Mouse (Mus musculus): ENCODE measurements around the gene Bap1. TPM values are rescaled to one million over a fixed set of nuclear protein-coding genes. Genes with fewer than 3 reads are reported as not detected.

Bap1 gene
- total and polyA plus RNA-seq, 2 experiments from 2014 or later: 104 to 136 TPM

GRCm38 (mm10) chr14:31260374-31260773 is 9.1 kb downstream of the Bap1 start:
- Histone ChIP-seq H3K9ac (replicated peaks; ENCODE audit: low read length) (no peak overlapping the region), H3K4me3 (ENCODE audit: low read length) (no peak overlapping the region), H3K4me2 (ENCODE audit: low read depth, low read length) (no peak overlapping the region), H3K4me1 (ENCODE audit: insufficient read depth, low read length) (no peaks in the 10 kb centered on the region), H3K27me3 (ENCODE audit: insufficient read depth, low read length) (no peaks in the 10 kb centered on the region), H3K9me3 (ENCODE audit: low read length) (no peaks in the 10 kb centered on the region), H3K36me3 (ENCODE audit: insufficient read depth, low read length) (peaks cover 63% of the 10 kb centered on the region), H3K27ac (no peak overlapping the region)
- over 99% methylated on average over 4 of the region's 4 CpGs for WGBS
- no peak for DNase-seq (ENCODE audit: low spot score)
- TF ChIP-seq CTCF (IDR thresholded peaks at IDR 0.05; ENCODE audit: low read depth): no peak
- ATAC-seq: no peak

GRCm38 (mm10) chr14:31260932-31261331 is 9.7 kb downstream of the Bap1 start:
- Histone ChIP-seq H3K36me3 (ENCODE audit: insufficient read depth, low read length) (peaks cover 57% of the 10 kb centered on the region), H3K4me3 (ENCODE audit: low read length) (no peak overlapping the region), H3K4me1 (ENCODE audit: insufficient read depth, low read length) (no peaks in the 10 kb centered on the region), H3K4me2 (ENCODE audit: low read depth, low read length) (no peak overlapping the region), H3K9ac (replicated peaks; ENCODE audit: low read length) (no peak overlapping the region), H3K9me3 (ENCODE audit: low read length) (no peaks in the 10 kb centered on the region), H3K27ac (no peak overlapping the region), H3K27me3 (ENCODE audit: insufficient read depth, low read length) (no peaks in the 10 kb centered on the region)
- 96% methylated on average over 9 of the region's 9 CpGs for WGBS
- no peak for ATAC-seq
- no peak for DNase-seq (ENCODE audit: low spot score)
- TF ChIP-seq CTCF (IDR thresholded peaks at IDR 0.05; ENCODE audit: low read depth): no peak

GRCm38 (mm10) chr14:31267649-31268048 is 16.4 kb downstream of the Bap1 start:
- WGBS: 73% methylated on average over 11 of the region's 11 CpGs
- no peaks in the 10 kb centered on the region for H3K36me3 ChIP-seq (ENCODE audit: insufficient read depth, low read length)
- DNase-seq (ENCODE audit: low spot score): no peak
- no peak for TF ChIP-seq CTCF (IDR thresholded peaks at IDR 0.05; ENCODE audit: low read depth)
- no peak overlapping the region for H3K4me3 ChIP-seq (ENCODE audit: low read length)
- no peaks in the 10 kb centered on the region for H3K9me3 ChIP-seq (ENCODE audit: low read length)
- no peak overlapping the region for H3K4me2 ChIP-seq (ENCODE audit: low read depth, low read length)
- peak overlapping the region; percentile 76; the same call in 1 of the 2 replicates for H3K27ac ChIP-seq
- peaks cover 25% of the 10 kb centered on the region for H3K4me1 ChIP-seq (ENCODE audit: insufficient read depth, low read length)
- H3K9ac ChIP-seq (replicated peaks; ENCODE audit: low read length): no peak overlapping the region
- ATAC-seq: no peak
- H3K27me3 ChIP-seq (ENCODE audit: insufficient read depth, low read length): no peaks in the 10 kb centered on the region

DNA sequence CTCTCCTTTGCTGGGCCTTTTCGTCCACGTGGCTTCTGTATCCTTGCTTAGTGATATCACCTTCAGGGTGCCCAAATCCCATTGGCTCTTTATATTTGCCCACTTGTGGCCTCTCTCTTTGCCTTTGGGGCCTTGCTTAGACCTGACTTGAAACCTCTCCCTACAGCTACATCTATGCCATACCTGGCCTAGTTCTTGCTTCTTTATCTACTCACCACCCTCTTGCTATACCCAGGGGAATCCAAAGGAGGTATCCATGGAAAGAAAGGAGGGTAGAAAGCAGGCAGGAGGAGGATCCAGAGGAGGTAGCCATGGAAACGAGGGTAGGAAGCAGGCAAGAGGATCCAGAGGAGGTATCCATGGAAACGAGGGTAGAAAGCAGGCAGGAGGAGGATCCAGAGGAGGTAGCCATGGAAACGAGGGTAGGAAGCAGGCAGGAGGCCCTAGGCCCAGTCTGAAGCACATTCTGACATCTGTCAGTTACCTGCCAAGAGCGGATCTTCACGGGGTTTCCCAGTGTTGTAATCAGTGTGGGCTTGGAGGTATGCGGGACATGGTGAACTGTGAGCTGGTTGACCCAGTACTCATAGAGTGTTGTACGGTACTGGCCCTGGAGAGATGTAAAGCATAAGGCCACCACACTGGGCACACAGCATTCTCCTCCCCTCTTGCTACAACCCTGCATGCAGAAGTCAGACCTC is 17.2 kb downstream of the Bap1 start:
- TF ChIP-seq CTCF (IDR thresholded peaks at IDR 0.05; ENCODE audit: low read depth): no peak
- Histone ChIP-seq H3K4me1 (ENCODE audit: insufficient read depth, low read length) (peaks cover 25% of the 10 kb centered on the region), H3K27ac (peak overlapping the region; percentile 76), H3K9ac (replicated peaks; ENCODE audit: low read length) (peak overlapping the region; percentile 15; the same call in 1 of the 2 replicates), H3K4me3 (ENCODE audit: low read length) (no peak overlapping the region), H3K27me3 (ENCODE audit: insufficient read depth, low read length) (no peaks in the 10 kb centered on the region), H3K9me3 (ENCODE audit: low read length) (no peaks in the 10 kb centered on the region), H3K4me2 (ENCODE audit: low read depth, low read length) (peak overlapping the region; percentile 47), H3K36me3 (ENCODE audit: insufficient read depth, low read length) (no peaks in the 10 kb centered on the region)
- ATAC-seq (peak; percentile 77), DNase-seq (ENCODE audit: low spot score) (peak; percentile 62)
- whole genome bisulfite sequencing: 26% methylated on average over 9 of the region's 9 CpGs

GRCm38 (mm10) chr14:31269456-31270100 is 18.3 kb downstream of the Bap1 start:
- no peaks in the 10 kb centered on the region for H3K9me3 ChIP-seq (ENCODE audit: low read length)
- peak overlapping the region; percentile 15; the same call in 1 of the 2 replicates for H3K9ac ChIP-seq (replicated peaks; ENCODE audit: low read length)
- H3K4me1 ChIP-seq (ENCODE audit: insufficient read depth, low read length): peaks cover 25% of the 10 kb centered on the region
- no peaks in the 10 kb centered on the region for H3K36me3 ChIP-seq (ENCODE audit: insufficient read depth, low read length)
- peak overlapping the region; percentile 47 for H3K4me2 ChIP-seq (ENCODE audit: low read depth, low read length)
- DNase-seq (ENCODE audit: low spot score) (peak; percentile 55), ATAC-seq (peak; percentile 66)
- no peak for TF ChIP-seq CTCF (IDR thresholded peaks at IDR 0.05; ENCODE audit: low read depth)
- H3K27ac ChIP-seq: peak overlapping the region; percentile 76
- H3K4me3 ChIP-seq (ENCODE audit: low read length): peak overlapping the region; percentile 12
- no peaks in the 10 kb centered on the region for H3K27me3 ChIP-seq (ENCODE audit: insufficient read depth, low read length)
- 15% methylated on average over 27 of the region's 28 CpGs for WGBS

DNA sequence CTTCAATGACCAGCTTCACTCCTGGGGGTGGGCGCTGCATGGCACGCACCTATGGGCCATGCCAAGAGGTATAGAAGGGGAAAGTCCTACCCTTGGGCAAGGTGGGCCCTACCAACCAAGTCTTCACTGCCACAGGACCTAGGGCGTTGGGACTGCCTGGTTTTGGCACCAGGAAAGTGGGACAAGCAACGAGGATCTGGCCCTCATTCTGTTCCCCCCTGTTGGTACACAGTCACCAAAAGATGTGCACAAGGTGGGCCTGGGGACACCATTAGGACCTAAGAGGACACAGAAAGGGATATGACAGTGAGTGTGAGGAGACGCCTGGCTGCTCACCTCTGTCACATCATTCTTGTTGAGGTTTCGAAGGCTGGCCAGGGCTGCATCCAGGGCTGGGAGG is 19.9 kb downstream of the Bap1 start:
- Histone ChIP-seq H3K27me3 (ENCODE audit: insufficient read depth, low read length) (no peaks in the 10 kb centered on the region), H3K9ac (replicated peaks; ENCODE audit: low read length) (no peak overlapping the region), H3K9me3 (ENCODE audit: low read length) (no peaks in the 10 kb centered on the region), H3K4me2 (ENCODE audit: low read depth, low read length) (no peak overlapping the region), H3K36me3 (ENCODE audit: insufficient read depth, low read length) (no peaks in the 10 kb centered on the region), H3K27ac (no peak overlapping the region), H3K4me1 (ENCODE audit: insufficient read depth, low read length) (peaks cover 25% of the 10 kb centered on the region), H3K4me3 (ENCODE audit: low read length) (no peak overlapping the region)
- TF ChIP-seq CTCF (IDR thresholded peaks at IDR 0.05; ENCODE audit: low read depth): no peak
- 92% methylated on average over 6 of the region's 6 CpGs for WGBS
- ATAC-seq (no peak), DNase-seq (ENCODE audit: low spot score) (no peak)

DNA sequence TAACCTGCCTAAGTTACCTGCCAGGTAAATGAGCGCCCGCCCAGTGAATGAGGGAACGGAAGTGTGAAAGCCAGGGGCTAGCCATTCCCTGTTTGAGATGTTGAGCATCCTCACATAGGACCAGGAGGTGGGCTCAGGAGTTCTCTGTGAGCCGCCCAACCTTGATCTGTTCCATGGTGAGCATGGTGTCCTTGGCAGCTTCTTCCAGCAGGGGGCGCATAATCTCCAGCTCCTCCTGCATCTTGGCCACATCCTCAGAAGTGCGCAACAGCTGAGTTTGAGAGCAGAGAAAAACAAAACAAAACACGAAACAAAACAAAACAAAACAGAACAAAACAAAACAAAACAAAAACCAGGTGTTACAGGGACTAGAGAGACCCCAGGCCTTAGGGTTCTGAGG is 20.9 kb downstream of the Bap1 start:
- ATAC-seq (0 out of 2 replicates have a peak, but pooled peaks have one; percentile 41), DNase-seq (ENCODE audit: low spot score) (peak; percentile 83)
- H3K4me1 ChIP-seq (ENCODE audit: insufficient read depth, low read length): peaks cover 25% of the 10 kb centered on the region
- H3K27ac ChIP-seq: no peak overlapping the region
- no peaks in the 10 kb centered on the region for H3K27me3 ChIP-seq (ENCODE audit: insufficient read depth, low read length)
- H3K9ac ChIP-seq (replicated peaks; ENCODE audit: low read length): no peak overlapping the region
- WGBS: 27% methylated on average over 7 of the region's 7 CpGs
- H3K4me3 ChIP-seq (ENCODE audit: low read length): no peak overlapping the region
- no peaks in the 10 kb centered on the region for H3K9me3 ChIP-seq (ENCODE audit: low read length)
- TF ChIP-seq CTCF (IDR thresholded peaks at IDR 0.05; ENCODE audit: low read depth): peak; percentile 93
- no peak overlapping the region for H3K4me2 ChIP-seq (ENCODE audit: low read depth, low read length)
- no peaks in the 10 kb centered on the region for H3K36me3 ChIP-seq (ENCODE audit: insufficient read depth, low read length)

All from hindbrain, postnatal 0 days (tissue).